Mouse (Mus musculus) small intestine, adult 2 months (tissue): ENCODE measurements around the gene Cd47.

ENCODE experiments used
- CTCF ChIP-seq: fragments of 200-500 bp; IDR thresholded peaks from 2 replicates; pipeline ENCODE4 v1.5.1; 2012; ENCODE audit warnings: low read depth, mild to moderate bottlenecking, control low read depth, inconsistent platforms, low read length, moderate library complexity, mixed read lengths; ENCODE audit not compliant: insufficient replicate concordance, insufficient read length; ENCODE audit errors: extremely low read depth
- POLR2A ChIP-seq: fragments of 200-500 bp; IDR thresholded peaks from 2 replicates; pipeline ENCODE4 v1.6.1; 2012; ENCODE audit warnings: low read depth, mild to moderate bottlenecking, control low read depth, inconsistent platforms, low read length, moderate library complexity

- TF ChIP-seq POLR2A = no peak
- no peak for TF ChIP-seq CTCF
These were observed 7.1 kb downstream of the Cd47 start for GRCm38 (mm10) chr16:49807419-49807841.
